Mouse (Mus musculus) lung, postnatal 0 days (tissue): Measurements from ENCODE around the gene Npnt.

ENCODE experiments used
- CTCF ChIP-seq: IDR thresholded peaks from 2 replicates; pipeline ENCODE4 v1.5.1; 2016; ENCODE audit warnings: antibody characterized with exemption, mild to moderate bottlenecking
- EP300 ChIP-seq: IDR thresholded peaks from 2 replicates; pipeline ENCODE4 v1.6.1; 2016; ENCODE audit warnings: antibody characterized with exemption, mild to moderate bottlenecking, control low read depth

DNA sequence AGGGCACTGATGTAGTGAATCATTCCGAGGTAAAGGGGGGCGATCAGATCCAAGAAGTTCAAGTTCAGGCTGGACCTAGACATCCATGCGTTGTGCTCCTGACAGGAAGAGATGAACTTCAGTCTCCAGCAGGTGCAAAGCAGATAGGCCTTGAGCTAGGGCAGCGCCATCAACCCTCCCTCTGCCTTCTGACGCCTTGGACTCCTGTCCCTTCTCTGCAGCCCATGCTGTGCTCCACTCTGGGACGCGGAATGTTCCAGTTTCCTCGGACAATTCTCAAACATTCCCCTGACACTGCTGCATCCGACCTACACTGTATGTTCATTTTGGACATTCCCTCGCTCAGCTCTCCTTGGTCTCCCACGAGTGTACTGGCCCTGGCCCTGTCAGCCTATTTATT, 30.9 kb downstream of the Npnt start:
- TF ChIP-seq CTCF (no peak), EP300 (no peak)
